Mouse (Mus musculus): ENCODE results near the gene St6galnac3.

- TF ChIP-seq CTCF (conservative IDR thresholded peaks at IDR 0.05 in 1 of 2, IDR thresholded peaks at IDR 0.05 in 1 of 2; ENCODE audit: low read depth in 2 of 2, low read length in 2 of 2) (no peak), POLR2A (IDR thresholded peaks at IDR 0.05; ENCODE audit: low read depth, low read length) (no peak), POLR2AphosphoS2 (IDR thresholded peaks at IDR 0.05; ENCODE audit: low read depth, low read length) (no peak), MAX (IDR thresholded peaks at IDR 0.05; ENCODE audit: low read length) (peak; percentile 82), MXI1 (IDR thresholded peaks at IDR 0.05; ENCODE audit: low read depth, low read length) (no peak), TBP (conservative IDR thresholded peaks at IDR 0.05; ENCODE audit: low read depth, low read length) (no peak), KAT2A (IDR thresholded peaks at IDR 0.05; ENCODE audit: insufficient replicate concordance, low read length) (no peak), BHLHE40 (IDR thresholded peaks at IDR 0.05; ENCODE audit: low read depth, low read length) (peak; percentile 94), MAZ (IDR thresholded peaks at IDR 0.05; ENCODE audit: low read depth, low read length) (no peak), SMC3 (IDR thresholded peaks at IDR 0.05; ENCODE audit: low read depth, low read length) (no peak)
Measured at GRCm38 (mm10) chr3:153312006-153312405, 413.0 kb downstream of the St6galnac3 start.

Measured in CH12.LX (cell line).